Mouse (Mus musculus): Measurements from ENCODE around the gene Hes3. TPM values are rescaled to one million over a fixed set of nuclear protein-coding genes. Genes with fewer than 3 reads are reported as not detected.

The Hes3 gene
- total RNA-seq (2017), result not detected in 2 replicates

DNA sequence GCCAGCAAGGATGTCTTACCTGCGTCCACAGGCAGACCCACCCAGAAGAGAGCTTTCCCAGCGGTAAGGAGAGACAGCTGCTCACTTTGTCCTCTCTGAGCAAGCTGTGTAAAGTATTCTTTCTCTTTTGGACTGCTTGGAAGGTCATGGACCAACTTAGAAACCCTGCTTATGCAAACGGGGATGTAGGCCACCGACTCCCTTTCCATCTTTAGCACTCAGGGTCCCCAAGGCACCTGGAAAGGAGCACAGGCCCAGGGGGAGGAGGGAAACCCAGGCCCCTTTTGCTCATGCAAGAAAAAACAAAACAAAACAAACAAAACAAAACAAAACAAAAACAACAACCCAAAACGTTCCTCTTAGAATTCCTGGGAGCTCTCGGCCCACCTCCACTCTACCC, at the start of gene Hes3:
Gene Hes3, minus strand, starts transcription at position 101 of the 400 bp plus-strand sequence.
- ATAC-seq (ENCODE audit: extremely low read depth, insufficient number of reproducible peaks, low FRiP score, poor library complexity, severe bottlenecking), result no peak

DNA sequence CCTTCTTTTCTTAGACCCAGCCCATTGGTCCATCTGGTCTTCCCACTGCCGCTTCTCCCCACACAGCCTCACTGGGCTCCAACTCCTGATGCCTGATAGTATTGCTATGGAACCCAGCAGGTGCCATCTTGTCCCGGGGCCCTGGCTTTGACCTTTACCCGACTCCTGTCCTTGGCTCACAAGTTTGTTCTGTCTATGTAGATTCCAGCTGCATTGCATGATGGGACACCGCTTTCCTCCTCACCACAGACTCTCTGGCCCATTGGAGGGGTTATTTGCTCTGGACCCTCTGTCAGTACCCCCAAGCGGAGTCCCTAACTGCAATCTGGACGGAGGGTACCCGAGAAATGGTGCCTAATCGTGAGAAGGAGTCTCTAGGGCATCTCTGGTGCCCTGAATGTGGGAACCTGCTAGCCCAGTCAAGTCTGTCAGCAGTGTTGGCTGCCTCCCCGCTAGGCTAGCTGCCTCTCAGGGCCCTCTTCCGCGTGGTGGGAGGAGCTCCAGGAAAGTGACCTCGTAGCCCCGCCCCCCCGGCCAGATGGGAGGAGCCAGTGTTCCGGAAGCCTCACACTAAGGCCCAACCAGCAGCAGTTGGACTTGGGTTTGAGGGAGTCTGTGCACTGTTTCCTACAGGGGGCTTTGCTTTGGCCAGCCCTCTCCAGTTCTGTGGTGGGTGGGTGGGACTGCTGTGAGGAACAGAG, 49.3 kb upstream of the Hes3 start:
- ATAC-seq (ENCODE audit: extremely low read depth, insufficient number of reproducible peaks, low FRiP score, poor library complexity, severe bottlenecking), result no peak

DNA sequence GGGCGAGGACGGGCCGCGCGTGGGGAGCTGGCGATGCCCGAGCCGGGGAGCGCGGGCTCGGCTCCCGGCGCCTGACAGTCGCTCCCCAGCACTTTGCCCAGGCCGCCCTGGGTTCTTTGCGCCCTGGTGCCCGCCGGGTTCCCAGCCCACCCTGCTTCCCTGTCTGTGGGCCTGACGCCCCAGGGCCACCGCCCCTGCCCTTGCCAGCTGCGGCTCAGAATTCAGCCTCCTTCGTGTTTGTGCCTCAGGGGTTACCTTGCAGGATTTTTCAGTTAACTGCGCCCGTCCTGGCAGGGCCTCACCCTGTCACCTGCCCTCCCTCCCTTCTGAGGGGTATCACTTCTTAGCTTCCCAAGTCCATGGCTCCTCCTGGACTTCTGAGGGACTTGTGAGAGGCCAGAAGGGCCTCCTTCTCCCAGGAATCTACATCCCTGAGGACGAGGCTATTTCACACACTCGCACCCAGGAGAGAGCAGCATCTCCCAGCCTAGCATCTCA, 47.9 kb upstream of the Hes3 start:
- no peak for ATAC-seq (ENCODE audit: extremely low read depth, insufficient number of reproducible peaks, low FRiP score, poor library complexity, severe bottlenecking)

DNA sequence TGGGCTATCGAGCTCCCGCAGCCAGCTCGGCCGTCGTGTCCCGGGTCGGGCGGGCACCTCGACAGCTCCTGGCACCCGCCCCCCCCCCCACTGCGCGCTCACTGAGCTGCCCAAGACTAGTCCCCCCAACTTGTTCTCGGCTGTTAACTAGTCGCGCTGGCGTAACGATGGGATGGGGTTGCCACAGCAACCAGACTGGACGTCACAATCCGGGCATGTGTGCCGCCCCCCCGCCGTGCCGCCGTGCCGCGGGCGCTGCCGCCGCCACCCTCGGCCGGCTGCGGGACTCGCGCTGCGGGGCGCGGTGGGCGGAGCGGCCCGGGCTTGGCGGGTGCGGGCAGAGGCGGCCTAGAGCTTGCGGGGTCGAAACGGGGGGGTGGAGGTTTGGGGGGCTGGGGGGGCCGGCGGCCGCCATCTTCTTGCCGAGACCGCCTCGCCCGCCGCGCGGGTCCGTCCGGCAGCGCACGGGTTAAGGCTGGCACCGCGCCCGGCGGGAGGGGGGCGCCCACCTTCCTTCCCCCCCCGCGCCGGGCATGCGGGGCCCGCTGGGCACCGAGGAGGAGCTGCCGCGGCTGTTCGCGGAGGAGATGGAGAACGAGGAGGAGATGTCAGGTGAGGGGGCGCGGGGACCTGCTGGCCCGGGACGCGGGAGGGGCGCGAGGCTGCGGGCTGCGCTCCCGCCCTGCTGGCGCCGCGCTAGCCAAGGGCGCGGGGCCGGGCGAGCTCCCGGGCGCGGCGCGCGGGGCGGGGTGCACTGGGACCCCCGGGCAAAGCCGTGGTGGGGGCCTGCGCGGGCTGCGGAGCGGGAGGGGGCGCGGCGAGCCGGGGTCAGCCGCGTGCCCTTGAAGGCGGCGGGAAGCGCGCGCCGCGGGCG, 47.2 kb upstream of the Hes3 start, which contains the start of gene Chd5:
Gene Chd5, plus strand, starts transcription at position 233 of the 874 bp plus-strand sequence.
- ATAC-seq (ENCODE audit: extremely low read depth, insufficient number of reproducible peaks, low FRiP score, poor library complexity, severe bottlenecking), result no peak

DNA sequence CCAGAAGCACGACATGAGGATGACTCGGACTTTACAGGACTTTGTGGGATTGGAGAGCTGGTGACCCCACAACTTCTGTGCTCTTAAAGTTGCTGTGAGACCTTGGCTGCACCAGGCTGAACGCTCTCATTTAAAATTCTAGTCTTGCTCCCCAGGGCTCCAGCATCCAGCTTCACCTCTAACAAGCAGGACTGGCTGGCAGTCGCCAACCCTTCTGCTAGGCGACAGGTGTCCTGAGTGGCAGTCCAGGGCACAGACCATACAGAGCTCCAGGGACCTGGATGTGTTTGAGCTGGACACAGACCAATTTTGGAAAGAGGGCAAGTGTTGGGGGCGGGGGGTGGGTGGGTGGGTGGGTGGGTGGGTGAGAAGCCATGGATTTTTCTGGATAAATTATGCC, 46.3 kb upstream of the Hes3 start:
- ATAC-seq (ENCODE audit: extremely low read depth, insufficient number of reproducible peaks, low FRiP score, poor library complexity, severe bottlenecking), result no peak

DNA sequence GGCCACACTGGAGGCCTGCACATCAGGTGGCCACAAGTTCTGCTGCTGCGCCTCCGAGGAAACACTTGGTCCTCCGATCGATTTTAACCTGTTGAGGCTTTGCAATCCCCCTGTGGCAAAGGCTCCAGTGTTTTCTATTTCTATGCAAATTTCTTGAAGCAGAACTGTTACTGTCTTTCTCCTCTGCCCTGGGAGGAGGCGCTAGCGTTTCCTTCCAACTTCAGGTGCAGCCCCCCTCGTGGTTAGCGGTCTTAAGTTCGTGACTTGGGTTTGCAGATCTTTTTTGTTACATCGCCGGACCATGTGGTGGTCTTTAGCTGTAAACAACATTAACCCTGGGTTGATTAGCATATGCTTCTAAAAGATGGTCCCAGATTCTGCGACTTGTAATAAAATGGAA, 42.1 kb upstream of the Hes3 start:
- ATAC-seq (ENCODE audit: extremely low read depth, insufficient number of reproducible peaks, low FRiP score, poor library complexity, severe bottlenecking), result no peak

DNA sequence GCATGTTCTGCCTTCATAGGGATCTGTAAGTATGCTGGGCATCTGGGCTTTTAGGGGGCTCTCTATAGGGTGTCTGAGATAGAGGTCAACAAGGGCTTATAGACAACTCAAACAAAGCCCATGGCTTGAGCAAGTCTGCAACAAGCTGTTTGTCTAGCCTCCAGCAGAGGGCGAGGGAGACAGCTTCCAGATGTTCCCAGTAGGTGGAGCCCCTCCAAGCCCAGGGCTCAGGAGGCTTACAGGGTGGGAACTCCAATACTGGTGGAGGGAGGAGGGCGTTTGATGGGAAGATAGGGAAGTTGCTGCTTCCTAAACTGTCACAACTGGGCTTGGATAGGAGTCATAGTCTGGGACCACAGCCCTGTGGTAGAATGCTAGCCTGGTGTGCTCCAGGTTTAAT, 41.5 kb upstream of the Hes3 start:
- peak; percentile 36; the same call in 1 of the 2 replicates for ATAC-seq (ENCODE audit: extremely low read depth, insufficient number of reproducible peaks, low FRiP score, poor library complexity, severe bottlenecking)

DNA sequence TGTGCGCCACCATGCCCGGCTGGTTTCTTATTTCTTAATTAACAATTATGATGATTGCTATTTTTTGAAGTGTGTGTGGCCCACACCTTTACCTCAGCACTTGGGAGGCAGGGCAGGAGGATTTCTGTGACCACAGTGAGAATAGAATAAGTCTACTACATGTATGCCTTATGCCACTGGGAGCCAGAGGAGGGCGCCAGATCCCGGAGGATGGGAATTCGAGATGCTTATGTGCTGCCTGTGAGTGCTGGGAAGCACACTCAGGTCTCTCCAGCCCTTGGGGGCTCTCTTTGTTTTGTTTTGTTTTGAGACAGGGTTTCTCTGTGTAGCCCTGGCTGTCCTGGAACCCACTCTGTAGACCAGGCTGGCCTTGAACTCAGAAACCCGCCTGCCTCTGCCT, 37.2 kb upstream of the Hes3 start:
- ATAC-seq (ENCODE audit: extremely low read depth, insufficient number of reproducible peaks, low FRiP score, poor library complexity, severe bottlenecking), result no peak

DNA sequence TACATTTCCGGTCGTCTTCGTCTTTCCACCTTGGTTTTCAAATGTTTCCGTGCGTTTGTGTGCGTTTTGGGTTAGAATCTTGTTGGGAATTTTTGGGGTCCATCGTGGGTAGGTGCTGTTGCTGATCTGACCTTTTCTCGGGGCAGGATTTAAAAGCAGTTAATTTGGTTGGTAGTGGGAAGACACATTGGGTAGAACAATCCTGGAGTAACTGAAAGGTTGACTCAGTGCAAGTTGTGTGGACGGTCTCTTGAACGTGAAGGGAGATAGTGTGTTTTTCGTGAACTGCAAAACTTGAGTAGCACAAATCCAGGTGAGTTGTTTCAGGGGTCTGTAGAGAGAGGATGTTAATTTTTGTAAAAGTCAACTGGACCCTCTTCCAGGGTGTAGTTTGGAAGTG, 35.1 kb upstream of the Hes3 start:
- ATAC-seq (ENCODE audit: extremely low read depth, insufficient number of reproducible peaks, low FRiP score, poor library complexity, severe bottlenecking), result no peak

DNA sequence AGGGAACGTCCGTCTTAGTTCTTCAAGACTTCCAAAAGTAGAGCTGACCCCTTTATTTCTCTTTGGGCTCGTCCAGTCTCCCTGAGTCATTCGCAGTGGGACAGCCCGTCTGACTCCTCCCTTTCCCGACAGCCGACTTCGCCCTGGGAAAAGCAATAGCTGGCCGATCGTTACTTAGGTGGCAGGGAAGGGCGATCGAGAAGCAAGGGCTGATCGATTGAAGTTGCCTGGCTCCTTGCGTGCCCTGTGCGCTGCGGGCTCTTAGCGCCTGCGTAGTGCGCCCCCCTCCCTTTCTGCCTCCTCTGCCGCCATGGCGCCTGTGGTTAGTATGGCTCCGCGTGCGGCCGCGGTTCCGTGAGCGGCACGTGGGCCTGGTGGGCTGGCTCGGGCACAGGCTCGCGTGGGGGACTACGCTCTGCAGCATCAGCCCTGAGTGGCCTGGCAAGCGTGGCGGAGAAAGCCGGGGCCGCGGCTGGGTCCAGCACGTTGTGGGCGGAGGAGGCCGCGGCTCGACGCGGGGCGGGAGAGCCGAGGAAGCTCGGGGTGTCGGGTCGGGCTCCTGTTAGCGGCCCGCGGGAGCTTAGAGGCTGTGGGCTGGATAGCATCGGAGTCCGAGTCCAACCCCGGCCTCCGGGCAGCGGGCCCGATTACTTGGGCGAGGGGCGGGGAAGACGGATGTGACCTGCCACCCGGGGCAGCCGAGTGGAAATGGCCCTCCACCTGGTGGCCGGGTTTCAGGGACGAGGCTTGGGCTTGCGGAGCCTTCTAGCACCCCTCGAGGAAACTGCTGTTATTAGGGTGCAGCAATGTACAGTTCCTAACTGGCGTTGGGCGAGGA, 34.3 kb upstream of the Hes3 start, which contains the start of gene Rpl22:
Gene Rpl22, plus strand, starts transcription at position 169 of the 838 bp plus-strand sequence.
- ATAC-seq (ENCODE audit: extremely low read depth, insufficient number of reproducible peaks, low FRiP score, poor library complexity, severe bottlenecking), result peak; percentile 96

DNA sequence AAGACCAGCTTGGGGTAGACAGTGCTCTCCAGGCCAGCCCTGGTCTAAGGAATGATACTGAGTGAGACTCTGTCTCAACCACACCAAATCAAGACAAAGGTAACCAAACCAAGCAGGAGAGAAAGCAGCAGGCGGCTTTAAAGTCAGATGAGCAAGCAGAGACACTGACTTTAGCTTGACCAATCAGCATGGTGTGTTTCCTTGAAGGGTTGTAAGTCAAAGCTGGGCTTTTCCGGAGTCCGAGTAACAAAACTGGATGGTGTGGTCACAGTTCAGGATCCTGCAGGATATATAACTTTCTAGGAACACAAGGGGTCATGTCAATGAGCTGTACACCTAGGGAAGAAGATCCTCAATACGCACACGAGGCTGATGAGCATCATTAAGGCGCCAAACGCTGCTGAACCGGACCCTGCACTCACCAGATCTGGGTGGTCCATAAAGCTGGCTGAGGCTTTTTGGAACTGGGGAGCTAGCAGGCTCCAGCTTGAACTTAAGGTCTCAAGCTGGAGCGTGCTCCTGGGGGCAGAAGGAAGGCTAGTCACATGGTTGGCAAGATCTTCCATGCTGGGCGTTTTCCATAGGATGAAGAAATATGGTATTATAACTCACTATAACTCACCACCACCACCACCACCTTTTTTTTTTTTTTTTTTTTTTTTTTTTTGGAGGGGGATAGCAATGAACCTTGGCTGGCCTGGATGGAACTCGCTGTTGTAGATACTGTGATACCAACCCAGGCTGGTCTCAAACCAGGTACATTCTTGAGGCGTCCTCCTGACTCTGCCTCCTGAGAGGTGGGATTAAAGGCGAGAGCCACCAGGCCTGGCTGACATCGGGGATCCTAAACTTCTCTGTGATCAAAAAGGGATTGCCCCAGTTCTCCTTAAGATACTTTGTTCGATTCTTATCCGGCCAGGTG, 33.4 kb upstream of the Hes3 start:
- ATAC-seq (ENCODE audit: extremely low read depth, insufficient number of reproducible peaks, low FRiP score, poor library complexity, severe bottlenecking), result no peak

DNA sequence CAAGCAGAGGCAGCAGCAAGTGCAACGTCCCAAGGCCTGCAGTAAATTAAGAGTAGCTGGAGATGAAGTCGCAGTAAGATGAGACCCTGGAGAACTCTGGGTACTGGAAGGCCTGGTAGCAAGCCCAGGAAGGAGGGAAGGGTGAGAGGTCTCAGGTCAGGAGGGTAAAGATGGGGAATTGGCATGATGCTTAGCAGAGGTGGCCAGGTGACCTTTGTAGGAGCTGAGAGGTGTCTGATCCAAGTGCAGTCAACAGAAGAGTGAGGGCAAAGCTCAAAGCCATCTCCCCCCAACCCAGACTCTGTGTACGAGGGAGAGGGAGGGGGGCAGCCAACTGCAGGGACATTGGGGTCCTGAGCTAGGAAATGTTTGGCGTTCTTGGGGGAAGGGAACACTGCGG, 30.0 kb upstream of the Hes3 start:
- ATAC-seq (ENCODE audit: extremely low read depth, insufficient number of reproducible peaks, low FRiP score, poor library complexity, severe bottlenecking), result no peak

DNA sequence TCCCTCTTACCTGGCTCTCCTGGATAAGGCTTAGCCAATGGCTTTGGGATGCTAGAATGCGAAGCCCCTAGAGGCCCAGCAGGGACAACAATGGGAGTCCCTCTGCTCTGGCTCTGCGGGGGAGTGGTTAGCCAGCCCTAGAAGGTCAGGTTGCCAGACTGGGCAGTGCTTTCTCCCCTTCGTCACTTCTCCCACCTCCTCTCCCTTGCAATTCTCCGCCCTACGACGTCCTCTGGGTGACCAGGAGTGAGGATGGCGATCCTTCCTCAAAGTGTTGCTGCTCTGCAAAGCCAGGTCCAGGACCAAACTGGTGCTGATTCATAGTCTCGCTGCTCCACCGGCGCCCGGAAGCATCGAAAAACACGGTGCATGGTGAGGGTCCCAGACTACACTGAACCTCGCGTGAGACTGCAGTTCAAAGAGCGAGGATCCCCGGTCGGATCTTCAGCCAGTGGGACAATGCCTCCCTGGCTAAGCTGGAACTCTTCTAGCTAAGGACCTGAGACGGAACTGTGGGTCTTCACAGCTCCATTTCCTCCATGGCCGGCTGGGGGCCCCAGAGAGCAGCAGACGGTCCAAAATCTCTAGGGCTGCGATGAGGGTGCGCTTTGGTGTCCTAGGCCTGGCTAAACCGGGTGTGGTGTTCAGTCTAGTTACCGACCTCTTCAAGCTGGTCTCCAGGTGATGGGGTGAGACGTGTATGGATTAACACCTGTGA, 27.2 kb upstream of the Hes3 start, which contains the start of gene Rnf207:
Gene Rnf207, minus strand, starts transcription at position 477 of the 718 bp plus-strand sequence.
- peak; percentile 65 for ATAC-seq (ENCODE audit: extremely low read depth, insufficient number of reproducible peaks, low FRiP score, poor library complexity, severe bottlenecking)

DNA sequence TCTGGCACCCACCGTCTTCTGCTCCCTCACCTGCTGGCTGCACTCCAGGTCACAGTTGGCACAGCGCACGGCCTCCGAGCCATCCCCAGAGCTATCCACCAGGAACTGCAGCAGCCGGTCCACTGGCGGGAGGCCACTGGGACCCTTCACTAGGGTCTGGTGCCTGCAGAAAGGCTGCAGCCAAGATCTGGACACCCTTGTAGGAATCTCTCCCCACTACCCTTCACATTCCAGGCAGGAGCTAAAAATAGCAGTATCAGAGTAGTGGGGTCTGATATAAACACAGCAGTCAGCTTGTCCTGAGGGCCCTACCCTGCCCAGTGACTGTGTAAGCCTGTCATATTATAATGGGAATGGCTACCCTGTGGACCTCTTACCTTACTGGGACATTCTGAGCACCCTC, 26.2 kb upstream of the Hes3 start:
- no peak for ATAC-seq (ENCODE audit: extremely low read depth, insufficient number of reproducible peaks, low FRiP score, poor library complexity, severe bottlenecking)

DNA sequence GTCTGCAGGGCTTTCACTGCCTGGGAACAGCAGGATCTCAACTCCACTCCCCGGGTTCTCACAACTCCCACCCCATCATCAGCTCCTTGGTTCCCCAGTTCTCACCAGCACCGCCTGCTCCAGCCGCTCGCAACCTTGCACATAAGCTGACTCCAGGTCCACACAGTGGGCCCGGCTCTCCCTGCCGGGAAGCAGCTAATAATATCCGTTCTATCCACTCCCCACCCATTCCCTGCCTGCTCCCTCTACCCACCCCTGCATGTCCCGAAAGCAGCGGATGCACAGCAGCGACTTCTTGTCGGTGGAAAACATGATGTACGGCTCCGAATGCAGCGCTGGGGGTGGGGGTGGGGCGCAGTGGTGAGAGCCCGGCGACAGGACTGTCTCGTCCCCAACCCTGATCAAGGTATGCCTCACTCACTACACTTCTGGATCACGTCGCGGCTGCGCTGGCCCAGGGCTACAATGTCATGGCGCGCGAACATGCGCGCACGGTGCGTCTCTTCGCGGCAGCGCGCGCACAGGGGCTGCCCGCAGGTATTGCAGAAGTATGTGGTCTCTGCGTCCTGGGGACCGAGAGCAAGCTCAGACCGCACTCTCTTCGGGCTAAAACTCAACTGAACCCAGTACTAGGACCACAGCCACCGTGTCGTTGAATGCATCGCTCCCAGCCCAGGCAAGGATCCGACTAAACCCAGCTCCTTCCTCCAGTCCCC, 24.2 kb upstream of the Hes3 start:
- no peak for ATAC-seq (ENCODE audit: extremely low read depth, insufficient number of reproducible peaks, low FRiP score, poor library complexity, severe bottlenecking)

DNA sequence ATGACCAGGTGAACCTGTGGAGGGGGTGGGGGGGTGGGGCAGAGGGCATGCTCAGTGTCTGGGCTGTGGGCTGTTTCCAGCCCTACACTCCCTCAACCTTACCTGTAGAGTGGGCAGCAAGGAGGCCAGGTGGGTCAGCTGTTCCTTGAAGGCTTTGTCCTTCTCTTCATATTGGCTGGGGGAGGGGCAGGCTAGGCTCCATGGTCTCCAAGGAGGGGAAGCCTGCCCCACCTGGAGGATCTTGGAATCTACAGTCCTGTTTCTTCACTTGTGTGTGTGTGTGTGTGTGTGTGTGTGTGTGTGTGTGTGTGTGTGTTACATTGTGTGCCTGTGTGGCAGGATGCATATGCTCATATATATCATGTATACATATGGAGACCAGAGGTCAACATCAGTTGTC, 22.5 kb upstream of the Hes3 start:
- no peak for ATAC-seq (ENCODE audit: extremely low read depth, insufficient number of reproducible peaks, low FRiP score, poor library complexity, severe bottlenecking)

DNA sequence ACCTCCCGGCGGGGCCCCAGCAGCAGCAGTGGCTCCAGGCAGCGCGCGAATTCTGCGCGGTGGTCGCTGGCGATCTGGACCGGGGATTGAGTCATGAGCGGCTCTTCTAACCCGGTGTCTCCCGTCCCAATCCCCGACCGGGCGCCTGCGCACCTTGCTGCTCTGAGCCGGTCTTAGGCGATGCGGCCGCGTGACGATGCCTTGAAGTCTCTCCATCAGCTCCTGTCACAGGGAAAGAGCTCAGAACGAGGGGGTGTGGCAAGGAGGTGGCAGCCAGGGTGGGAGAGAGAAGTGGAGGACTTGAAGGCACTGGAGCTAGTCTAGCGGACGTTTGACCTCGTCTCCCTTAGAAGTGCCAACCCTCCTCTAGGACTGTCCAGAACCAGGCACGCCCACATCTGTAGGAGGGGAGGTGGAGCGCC, 21.8 kb upstream of the Hes3 start:
- no peak for ATAC-seq (ENCODE audit: extremely low read depth, insufficient number of reproducible peaks, low FRiP score, poor library complexity, severe bottlenecking)
